Mouse (Mus musculus) embryonic stem cell, embryonic (primary cell): ENCODE data around the gene Tex13a.

Source experiments
- CTCF ChIA-PET, 4 experiments: fragments of 300-600 bp in 2 of 4; fragments of 350-600 bp in 2 of 4; sonication (Branson Sonifier 250); formaldehyde crosslinking; loops; one replicate each; lab custom pipeline; 2022; ENCODE audit warnings: inconsistent platforms in 2 of 4; lab: Charles Lee
- POLR2A ChIA-PET, 4 experiments: fragments of 300-600 bp in 2 of 4; fragments of 350-600 bp in 2 of 4; sonication (Branson Sonifier 250); formaldehyde crosslinking; loops; one replicate each; lab custom pipeline; 2022; ENCODE audit warnings: antibody characterized with exemption in 4 of 4, inconsistent platforms in 1 of 4; lab: Charles Lee

Tex13a gene

GRCm38 (mm10) chrX:138209480-138209879, at the start of gene Tex13a:
Gene Tex13a (minus strand): TSS chrX:138209580.
- ChIA-PET CTCF (no interaction called here), POLR2A (no interaction called here)

- ChIA-PET CTCF (no interaction called here), POLR2A (no interaction called here)
Observed at GRCm38 (mm10) chrX:138234626-138235025, 25.2 kb upstream of the Tex13a start.

- ChIA-PET CTCF (interaction anchor here in 3 of 4 experiments (0.6 to 1.2 kb wide), 3 partner anchors 78 to 512 kb away, joined by 3 to 6 read pairs (median 4); no protein-coding TSS in a partner anchor), POLR2A (no interaction called here)
Observed at GRCm38 (mm10) chrX:138170146-138170545, 39.2 kb downstream of the Tex13a start.
